Mouse (Mus musculus) midbrain, postnatal 0 days (tissue): ENCODE measurements around the gene Ifi203. TPM values are rescaled to one million over a fixed set of nuclear protein-coding genes. Genes with fewer than 3 reads are reported as not detected.
"Not testable (repeated sequence)": the region's sequence is repeated elsewhere in the genome, so short reads cannot be mapped to it uniquely, and the experiment has no call there.

Source experiments
- ATAC-seq: fragments of 200-750 bp; cut with Nextera tagmentation; 2 replicates; pipeline ENCODE4 v1.8.0; 2017; ENCODE audit warnings: moderate number of reproducible peaks, mild to moderate bottlenecking, moderate TSS enrichment, moderate library complexity; ENCODE audit not compliant: low FRiP score
- DNase-seq: peaks from one replicate; pipeline ENCODE4 v3.0.0-alpha.2; 2015; ENCODE audit warnings: low spot score
- H3K27ac ChIP-seq: fragments of 300-500 bp; sonication (generic); 2 replicates; pipeline ENCODE4 v1.5.1; 2014; ENCODE audit warnings: low read depth, mild to moderate bottlenecking, low read length, mixed read lengths
- H3K27me3 ChIP-seq: fragments of 300-500 bp; sonication (generic); 2 replicates; pipeline ENCODE4 v1.6.1; 2014; ENCODE audit warnings: low read length, control low read depth, mixed read lengths; ENCODE audit not compliant: insufficient read depth
- H3K36me3 ChIP-seq: fragments of 300-500 bp; sonication (generic); 2 replicates; pipeline ENCODE4 v1.6.1; 2014; ENCODE audit warnings: low read length, control low read depth, mixed read lengths; ENCODE audit not compliant: insufficient read depth
- H3K4me1 ChIP-seq: fragments of 300-500 bp; sonication (generic); 2 replicates; pipeline ENCODE4 v1.6.1; 2014; ENCODE audit warnings: mild to moderate bottlenecking, control low read depth, antibody characterized with exemption, low read length, mixed read lengths; ENCODE audit not compliant: insufficient read depth
- H3K4me2 ChIP-seq: fragments of 300-500 bp; sonication (generic); 2 replicates; pipeline ENCODE4 v1.6.1; 2014; ENCODE audit warnings: low read depth, mild to moderate bottlenecking, low read length, mixed read lengths; ENCODE audit not compliant: poor library complexity, severe bottlenecking
- H3K4me3 ChIP-seq: fragments of 300-500 bp; sonication (generic); 2 replicates; pipeline ENCODE4 v1.5.1; 2014; ENCODE audit warnings: low read depth, mild to moderate bottlenecking, low read length, moderate library complexity
- H3K9ac ChIP-seq: fragments of 300-500 bp; sonication (generic); replicated peaks from 2 replicates; pipeline ENCODE4 v1.6.1; 2014; ENCODE audit warnings: mild to moderate bottlenecking, low read length, moderate library complexity, mixed read lengths; ENCODE audit not compliant: poor library complexity, severe bottlenecking
- H3K9me3 ChIP-seq: fragments of 300-500 bp; sonication (generic); 2 replicates; pipeline ENCODE4 v1.6.1; 2016; ENCODE audit warnings: low read length, control low read depth
- CTCF ChIP-seq: IDR thresholded peaks from 2 replicates; pipeline ENCODE4 v1.5.1; 2016; ENCODE audit warnings: antibody characterized with exemption, mild to moderate bottlenecking
- WGBS: fragments of 180-500 bp; shearing (Covaris S2); extraction: QIAGEN DNeasy Blood & Tissue Kit; methylation state at CpG from one replicate; pipeline ENCODE4 v1.1.7; 2014; 5-methylcytosine and 5-hydroxymethylcytosine counted together
- polyA plus RNA-seq: library from polyadenylated mRNA; unstranded; fragments of >200 nt; fragmentation: Nextera tagmentation; extraction: Ambion mirVana; gene quantifications from 2 replicates; pipeline ENCODE4 v1.2.1, GENCODE M21; 2015
- total RNA-seq: library from RNA; depleted of rRNA; stranded (reverse); fragments of >200 nt; gene quantifications from 2 replicates; pipeline ENCODE4 v1.2.3, GENCODE M21; 2014

The Ifi203 gene
- total and polyA plus RNA-seq, 2 experiments from 2014 or later: 1.4 to 1.5 TPM

- Histone ChIP-seq H3K36me3 (no peaks in the 10 kb centered on the region), H3K9me3 (no peaks in the 10 kb centered on the region), H3K4me2 (no peak overlapping the region), H3K4me3 (no peak overlapping the region), H3K9ac (no peak overlapping the region), H3K27ac (no peak overlapping the region), H3K4me1 (no peaks in the 10 kb centered on the region), H3K27me3 (no peaks in the 10 kb centered on the region)
- WGBS: 79% methylated on average over 2 of the region's 2 CpGs
- DNase-seq (no peak), ATAC-seq (no peak)
- no peak for TF ChIP-seq CTCF
Observed at GRCm38 (mm10) chr1:173914559-173914958, 27.9 kb downstream of the Ifi203 start.

GRCm38 (mm10) chr1:173913256-173913791 is 29.1 kb downstream of the Ifi203 start:
- not testable (repeated sequence) for ATAC-seq, H3K4me1 ChIP-seq

GRCm38 (mm10) chr1:173912548-173913255 is 29.8 kb downstream of the Ifi203 start, which contains the start of gene Ifi211:
Gene Ifi211, minus strand, starts transcription at chr1:173913046.
- H3K27ac ChIP-seq, H3K27me3 ChIP-seq, H3K4me2 ChIP-seq, H3K4me3 ChIP-seq, H3K9me3 ChIP-seq, H3K36me3 ChIP-seq, H3K4me1 ChIP-seq, ATAC-seq, H3K9ac ChIP-seq, DNase-seq: not testable (repeated sequence)
- WGBS: 86% methylated on average over 6 of the region's 6 CpGs

More at GRCm38 (mm10) chr1:173913256-173913791, 29.1 kb downstream of the Ifi203 start:
- not testable (repeated sequence) for DNase-seq, H3K4me2 ChIP-seq, H3K9me3 ChIP-seq, H3K4me3 ChIP-seq, H3K9ac ChIP-seq, H3K27ac ChIP-seq, H3K27me3 ChIP-seq, H3K36me3 ChIP-seq

- TF ChIP-seq CTCF: no peak
- WGBS: 91% methylated on average over 2 of the region's 2 CpGs
- no peaks in the 10 kb centered on the region for H3K4me1 ChIP-seq
- H3K4me2 ChIP-seq: no peak overlapping the region
- H3K9ac ChIP-seq: no peak overlapping the region
- H3K27me3 ChIP-seq: no peaks in the 10 kb centered on the region
- H3K27ac ChIP-seq: no peak overlapping the region
- no peaks in the 10 kb centered on the region for H3K9me3 ChIP-seq
- H3K36me3 ChIP-seq: no peaks in the 10 kb centered on the region
- DNase-seq: no peak
- no peak overlapping the region for H3K4me3 ChIP-seq
- no peak for ATAC-seq
Observed at GRCm38 (mm10) chr1:173911808-173912464, 30.5 kb downstream of the Ifi203 start.

DNA sequence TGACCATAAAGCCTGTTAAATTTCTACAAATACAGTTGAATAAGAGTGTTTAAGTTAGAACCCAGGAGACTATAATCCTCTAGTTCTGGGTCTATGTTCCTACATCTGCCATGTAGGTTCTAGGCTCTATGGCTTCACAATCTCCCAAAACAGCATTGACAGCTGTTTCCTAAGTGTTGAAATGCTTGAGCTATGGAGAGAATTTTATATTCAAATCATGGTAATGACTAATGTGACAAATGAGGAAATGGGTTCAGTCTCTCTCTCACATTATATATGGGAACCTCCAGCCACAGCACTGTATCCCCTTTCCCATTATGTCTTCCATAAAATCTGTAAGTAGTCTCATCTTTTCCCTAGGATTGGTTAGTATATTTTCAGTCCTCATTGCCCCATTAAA is 34.1 kb downstream of the Ifi203 start:
- H3K4me3 ChIP-seq, DNase-seq, H3K4me1 ChIP-seq, H3K27ac ChIP-seq, H3K4me2 ChIP-seq, H3K36me3 ChIP-seq, H3K9me3 ChIP-seq, H3K9ac ChIP-seq, ATAC-seq, H3K27me3 ChIP-seq: not testable (repeated sequence)

DNA sequence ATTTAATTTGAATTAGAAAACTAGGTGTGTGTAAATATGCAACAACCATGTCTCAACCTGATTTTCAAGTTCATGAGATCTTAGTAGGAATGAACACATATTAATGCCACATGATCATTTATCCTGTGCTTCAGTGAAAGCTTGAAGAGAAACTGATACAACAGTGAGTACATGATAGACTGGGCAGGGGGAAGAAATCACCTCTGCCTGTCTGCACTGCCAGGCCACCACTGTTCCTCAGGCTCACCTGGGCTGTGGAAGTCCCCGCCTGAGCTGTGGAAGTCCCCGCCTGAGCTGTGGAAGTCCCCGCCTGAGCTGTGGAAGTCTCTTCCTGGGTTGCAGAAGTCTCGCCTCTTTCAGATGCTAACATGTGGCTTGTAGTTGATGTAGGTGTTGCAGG is 36.6 kb downstream of the Ifi203 start:
- H3K27me3 ChIP-seq, ATAC-seq, DNase-seq, H3K4me2 ChIP-seq, H3K36me3 ChIP-seq, H3K4me1 ChIP-seq, H3K27ac ChIP-seq, H3K4me3 ChIP-seq, H3K9ac ChIP-seq, H3K9me3 ChIP-seq: not testable (repeated sequence)
- 96% methylated on average over 4 of the region's 4 CpGs for WGBS

DNA sequence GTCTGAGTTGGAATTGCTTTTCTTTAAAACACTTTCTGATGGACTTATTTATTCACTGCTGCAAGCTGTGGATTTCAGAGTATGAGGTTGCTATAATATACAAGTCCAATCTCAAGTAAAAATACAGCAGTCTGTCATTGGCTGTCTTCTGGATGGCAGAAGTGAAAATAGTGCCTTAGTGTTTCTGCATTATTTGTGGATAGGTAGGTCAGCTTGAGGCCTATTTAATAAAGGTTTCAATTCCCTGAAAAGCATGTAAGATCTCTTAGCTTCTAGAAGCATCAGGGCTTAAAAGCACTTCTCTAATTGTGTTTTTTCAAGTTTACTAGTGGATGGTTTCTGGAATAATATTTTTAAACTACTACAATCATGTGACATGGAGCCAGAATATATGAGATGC is 52.7 kb downstream of the Ifi203 start:
- not testable (repeated sequence) for H3K36me3 ChIP-seq, H3K4me3 ChIP-seq, H3K27ac ChIP-seq, H3K4me2 ChIP-seq, ATAC-seq, H3K9me3 ChIP-seq, H3K27me3 ChIP-seq, H3K4me1 ChIP-seq, DNase-seq, H3K9ac ChIP-seq

- H3K4me3 ChIP-seq, H3K4me1 ChIP-seq, H3K4me2 ChIP-seq, H3K36me3 ChIP-seq, H3K27me3 ChIP-seq, ATAC-seq, H3K27ac ChIP-seq, DNase-seq, H3K9ac ChIP-seq, H3K9me3 ChIP-seq: not testable (repeated sequence)
- 80% methylated on average over 1 of the region's 2 CpGs for WGBS
Observed at GRCm38 (mm10) chr1:173887026-173887787, 55.3 kb downstream of the Ifi203 start.
